Mouse (Mus musculus) G1E (cell line): Measurements from ENCODE around the gene Med27. TPM values are rescaled to one million over a fixed set of nuclear protein-coding genes. Genes with fewer than 3 reads are reported as not detected.

ENCODE experiments used
- ATAC-seq: 2 replicates; pipeline ENCODE4 v1.8.0; 2016; ENCODE audit warnings: mild to moderate bottlenecking; ENCODE audit not compliant: insufficient number of reproducible peaks, poor library complexity, low FRiP score, severe bottlenecking; ENCODE audit errors: extremely low read depth
- DNase-seq: peaks from one replicate; pipeline ENCODE4 v3.0.0; 2012; ENCODE audit warnings: low spot score
- H3K27me3 ChIP-seq: 2 replicates; pipeline ENCODE4 v1.6.1; 2012; ENCODE audit warnings: mild to moderate bottlenecking, low read length, inconsistent platforms; ENCODE audit not compliant: insufficient read depth
- H3K36me3 ChIP-seq: replicated peaks from 2 replicates; pipeline ENCODE3; 2012; ENCODE audit warnings: mild to moderate bottlenecking, inconsistent platforms
- H3K4me1 ChIP-seq: 2 replicates; pipeline ENCODE4 v1.6.1; 2012; ENCODE audit warnings: low read depth, low read length, inconsistent platforms, mixed read lengths; ENCODE audit not compliant: insufficient read depth
- H3K4me3 ChIP-seq: 2 replicates; pipeline ENCODE4 v1.5.1; 2012; ENCODE audit warnings: low read depth, mild to moderate bottlenecking, inconsistent platforms, low read length, moderate library complexity, mixed read lengths
- H3K9me3 ChIP-seq: replicated peaks from 2 replicates; pipeline ENCODE4 v1.6.1; 2012; ENCODE audit warnings: inconsistent platforms
- CTCF ChIP-seq: IDR thresholded peaks from 2 replicates; pipeline ENCODE4 v1.5.1; 2012; ENCODE audit warnings: low read depth, low read length, inconsistent platforms, mixed read lengths
- GATA1 ChIP-seq: IDR thresholded peaks from 2 replicates; pipeline ENCODE4 v1.6.1; 2012; ENCODE audit warnings: borderline replicate concordance, low read length, inconsistent platforms, mixed read lengths
- GATA2 ChIP-seq: IDR thresholded peaks from 2 replicates; pipeline ENCODE4 v1.6.1; 2012; ENCODE audit warnings: low read depth, low read length, inconsistent platforms, borderline replicate concordance
- POLR2AphosphoS5 ChIP-seq: IDR thresholded peaks from 2 replicates; pipeline ENCODE4 v1.6.1; 2012; ENCODE audit warnings: low read depth, low read length, inconsistent platforms; ENCODE audit not compliant: insufficient replicate concordance
- TAL1 ChIP-seq: conservative IDR thresholded peaks from 2 replicates; pipeline ENCODE4 v1.6.1; 2012; ENCODE audit warnings: low read depth, low read length, inconsistent platforms, mixed read lengths
- polyA plus RNA-seq: library from polyadenylated mRNA; stranded (reverse); fragments of >175 nt; gene quantifications from 2 replicates; pipeline ENCODE4 v1.2.3, GENCODE M21; 2012
- total RNA-seq, 2 experiments: library from RNA; stranded (forward) in 1 of 2; stranded (reverse) in 1 of 2; fragments of 200-1000 nt in 1 of 2; fragments of >200 nt in 1 of 2; fragmentation: Nextera tagmentation in 1 of 2; gene quantifications; 2 replicates each; pipeline ENCODE4 v1.2.3; 2014 to 2017

The Med27 gene
- total and polyA plus RNA-seq, 3 experiments: 23.4 to 95.0 (median 58.1) TPM

DNA sequence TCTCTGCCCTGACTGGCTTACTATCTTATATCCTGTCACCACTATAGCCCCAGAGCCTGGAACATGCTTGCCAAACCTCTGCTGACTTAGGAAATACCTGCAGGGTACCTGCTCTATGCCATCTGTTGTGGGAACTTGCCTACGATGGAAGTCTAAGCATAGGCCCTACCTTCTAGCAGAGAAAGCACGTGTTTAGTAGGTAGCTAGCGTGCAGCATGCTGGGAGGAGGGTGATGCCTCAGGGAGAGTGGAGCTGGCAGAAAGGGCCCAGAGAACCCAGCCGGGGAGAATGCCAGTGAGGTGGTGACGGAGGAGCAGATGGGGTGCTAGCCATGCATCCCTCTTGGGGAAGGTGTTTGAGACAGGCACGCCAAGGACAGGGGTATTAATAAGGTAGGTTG is 89.8 kb downstream of the Med27 start:
- no peak for ATAC-seq
- TF ChIP-seq GATA2 (no peak), CTCF (no peak), GATA1 (no peak), POLR2AphosphoS5 (no peak), TAL1 (no peak)
- peaks cover 13% of the 10 kb centered on the region for H3K4me1 ChIP-seq

DNA sequence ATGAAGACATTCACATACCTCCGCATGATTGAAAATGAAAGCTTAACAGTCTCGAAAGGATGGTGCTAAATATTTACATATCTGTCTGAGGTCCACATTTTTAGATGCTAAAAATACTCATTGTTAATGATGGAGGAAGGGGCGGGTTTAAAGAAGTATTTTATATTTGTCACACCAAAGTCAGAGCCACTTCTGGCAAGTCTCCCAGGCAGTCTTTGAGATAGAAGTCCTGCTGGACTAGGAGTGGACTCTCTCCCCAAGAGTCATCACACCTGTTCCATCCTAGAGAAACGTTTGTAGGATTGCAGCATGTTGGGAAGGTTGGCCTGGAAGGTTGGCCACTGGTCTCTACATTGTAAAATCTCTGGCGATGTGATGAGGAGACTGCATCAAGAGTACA is 90.5 kb downstream of the Med27 start:
- no peak for DNase-seq
- Histone ChIP-seq H3K9me3 (no peaks in the 10 kb centered on the region), H3K4me3 (no peak overlapping the region), H3K4me1 (peaks cover 9% of the 10 kb centered on the region), H3K27me3 (no peaks in the 10 kb centered on the region), H3K36me3 (peaks cover 39% of the 10 kb centered on the region)
- TF ChIP-seq CTCF: no peak
- ATAC-seq: no peak

More for the DNA sequence above, 89.8 kb downstream of the Med27 start:
- DNase-seq: no peak
- no peak overlapping the region for H3K4me3 ChIP-seq
- H3K27me3 ChIP-seq: no peaks in the 10 kb centered on the region
- no peaks in the 10 kb centered on the region for H3K9me3 ChIP-seq
- peaks cover 41% of the 10 kb centered on the region for H3K36me3 ChIP-seq

DNA sequence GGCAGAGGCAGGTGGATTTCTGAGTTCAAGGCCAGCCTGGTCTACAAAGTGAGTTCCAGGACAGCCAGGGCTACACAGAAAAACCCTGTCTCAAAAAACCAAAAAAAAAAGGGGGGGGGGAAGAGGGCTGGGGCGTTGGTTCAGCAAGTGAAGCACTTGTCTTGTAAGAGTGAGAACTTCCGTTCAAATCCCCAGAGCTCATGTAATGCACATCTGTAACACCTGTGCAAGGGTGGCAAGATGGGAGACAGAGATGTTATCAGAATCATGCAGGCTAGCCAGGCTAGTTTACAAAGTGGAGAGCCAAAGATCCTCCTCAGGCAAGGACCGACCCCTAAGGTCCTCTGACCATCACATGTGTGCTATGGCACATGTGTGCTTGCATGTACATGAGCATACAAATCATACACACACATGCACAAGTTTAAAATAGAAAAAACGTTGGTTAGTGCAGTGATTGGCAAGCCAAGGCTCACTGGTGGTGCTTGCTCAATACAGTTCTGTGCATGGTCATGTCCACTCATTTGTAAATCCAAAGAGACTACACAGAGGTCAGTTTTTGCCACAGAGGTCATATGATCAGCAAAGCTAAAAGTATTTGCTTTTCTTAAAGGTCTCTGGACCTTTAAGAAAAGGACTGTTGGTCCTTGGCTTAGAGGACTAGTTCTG is 91.4 kb downstream of the Med27 start:
- H3K4me3 ChIP-seq: no peak overlapping the region
- ATAC-seq (no peak), DNase-seq (no peak)
- peaks cover 36% of the 10 kb centered on the region for H3K36me3 ChIP-seq
- peaks cover 6% of the 10 kb centered on the region for H3K4me1 ChIP-seq
- H3K9me3 ChIP-seq: no peaks in the 10 kb centered on the region
- H3K27me3 ChIP-seq: no peaks in the 10 kb centered on the region
- TF ChIP-seq POLR2AphosphoS5 (no peak), GATA1 (no peak), TAL1 (no peak), GATA2 (no peak), CTCF (no peak)

DNA sequence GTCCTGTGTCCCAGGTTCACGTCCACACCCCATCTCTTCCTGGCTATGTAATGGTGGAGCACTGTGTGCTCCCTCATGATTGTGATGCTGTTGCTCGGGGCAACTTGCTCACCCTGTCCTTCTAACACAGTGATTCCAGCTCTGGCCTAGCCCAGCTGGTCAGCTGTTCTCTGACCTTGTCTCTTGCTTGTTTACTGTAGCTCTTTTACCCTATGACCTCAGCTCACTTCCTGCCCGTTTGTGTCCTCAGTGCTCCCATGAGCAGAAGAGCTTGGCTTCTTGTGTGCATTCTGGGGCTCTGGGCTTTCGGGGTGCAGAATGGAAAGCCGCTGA is 91.9 kb downstream of the Med27 start:
- Histone ChIP-seq H3K27me3 (no peaks in the 10 kb centered on the region), H3K9me3 (no peaks in the 10 kb centered on the region), H3K4me3 (no peak overlapping the region), H3K36me3 (peaks cover 39% of the 10 kb centered on the region), H3K4me1 (peaks cover 9% of the 10 kb centered on the region)
- DNase-seq (no peak), ATAC-seq (no peak)
- TF ChIP-seq POLR2AphosphoS5: no peak
- no peak for TF ChIP-seq GATA1
- TF ChIP-seq TAL1: no peak
- TF ChIP-seq GATA2: no peak
- no peak for TF ChIP-seq CTCF

DNA sequence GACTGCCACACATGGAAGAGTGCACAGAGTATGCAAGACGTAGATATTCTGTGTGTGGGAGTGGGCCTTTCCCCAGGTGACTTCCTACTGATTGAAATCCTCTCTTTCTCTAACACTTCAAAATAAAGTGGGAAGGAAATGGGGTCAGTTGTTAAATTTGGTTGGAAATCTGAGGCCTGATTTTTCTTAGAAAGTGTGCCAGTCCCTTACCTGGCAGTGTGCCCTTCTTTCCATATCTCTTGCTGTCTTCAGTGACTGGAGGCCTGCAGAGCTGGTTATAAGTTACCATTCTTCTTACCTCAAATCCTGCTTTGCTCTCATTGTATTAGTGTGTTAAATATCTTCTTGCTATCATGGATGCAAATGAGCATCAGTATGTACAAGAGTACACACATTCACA is 92.4 kb downstream of the Med27 start:
- TF ChIP-seq TAL1 (no peak), GATA1 (no peak), CTCF (no peak), GATA2 (no peak), POLR2AphosphoS5 (no peak)
- no peak for ATAC-seq
- H3K4me1 ChIP-seq: peaks cover 12% of the 10 kb centered on the region
- no peak for DNase-seq
- H3K4me3 ChIP-seq: no peak overlapping the region
- H3K27me3 ChIP-seq: no peaks in the 10 kb centered on the region
- peaks cover 36% of the 10 kb centered on the region for H3K36me3 ChIP-seq
- H3K9me3 ChIP-seq: no peaks in the 10 kb centered on the region

DNA sequence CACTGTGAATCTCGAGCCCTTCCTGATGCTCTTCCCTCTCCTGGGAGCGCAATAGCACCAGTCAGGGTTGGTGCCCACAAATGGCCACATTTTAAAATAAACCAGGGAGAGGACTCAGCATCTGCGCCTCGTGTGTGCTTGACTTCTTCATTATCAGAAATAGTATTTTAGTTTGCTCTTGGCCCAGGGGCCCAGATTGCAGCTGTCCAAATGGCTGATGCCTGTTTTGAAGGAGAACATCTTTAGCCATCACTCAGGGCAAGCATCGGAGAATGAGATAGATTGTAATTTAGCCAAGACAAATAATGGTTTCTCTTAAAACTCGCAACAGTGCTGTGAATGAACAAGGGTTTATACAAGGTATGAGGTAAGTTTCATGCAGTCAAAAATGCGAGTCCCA is 92.8 kb downstream of the Med27 start:
- Histone ChIP-seq H3K4me3 (no peak overlapping the region), H3K9me3 (no peaks in the 10 kb centered on the region), H3K4me1 (peaks cover 12% of the 10 kb centered on the region), H3K36me3 (peaks cover 33% of the 10 kb centered on the region), H3K27me3 (no peaks in the 10 kb centered on the region)
- ATAC-seq (no peak), DNase-seq (no peak)
- no peak for TF ChIP-seq GATA2
- TF ChIP-seq GATA1: no peak
- TF ChIP-seq CTCF: no peak
- TF ChIP-seq TAL1: no peak
- no peak for TF ChIP-seq POLR2AphosphoS5
